Mouse (Mus musculus) forebrain, embryonic 10.5 days (tissue): ENCODE results near the gene Olfr493. TPM values are rescaled to one million over a fixed set of nuclear protein-coding genes. Genes with fewer than 3 reads are reported as not detected.

Experiments used
- DNase-seq: peaks from one replicate; pipeline ENCODE4 v3.0.0-alpha.2; 2017; ENCODE audit warnings: low spot score; ENCODE audit errors: extremely low spot score
- H3K27ac ChIP-seq: fragments of 300-500 bp; sonication (generic); 2 replicates; pipeline ENCODE4 v1.5.1; 2016; ENCODE audit warnings: mild to moderate bottlenecking
- H3K27me3 ChIP-seq: fragments of 300-500 bp; sonication (generic); 2 replicates; pipeline ENCODE4 v1.6.1; 2016; ENCODE audit warnings: mild to moderate bottlenecking; ENCODE audit not compliant: poor library complexity, severe bottlenecking
- H3K36me3 ChIP-seq: fragments of 300-500 bp; sonication (generic); replicated peaks from 2 replicates; pipeline ENCODE4 v1.6.1; 2016; ENCODE audit warnings: mild to moderate bottlenecking, moderate library complexity
- H3K4me1 ChIP-seq: fragments of 300-500 bp; sonication (generic); 2 replicates; pipeline ENCODE4 v1.6.1; 2016
- H3K4me3 ChIP-seq: fragments of 300-500 bp; sonication (generic); 2 replicates; pipeline ENCODE4 v1.5.1; 2016; ENCODE audit warnings: mild to moderate bottlenecking, moderate library complexity
- H3K9me3 ChIP-seq: fragments of 300-500 bp; sonication (generic); 2 replicates; pipeline ENCODE4 v1.6.1; 2016; ENCODE audit warnings: mild to moderate bottlenecking, moderate library complexity
- WGBS: fragments of 180-500 bp; shearing (Covaris S2); methylation state at CpG from one replicate; pipeline ENCODE4 v1.1.7; 2016; 5-methylcytosine and 5-hydroxymethylcytosine counted together
- polyA plus RNA-seq: library from polyadenylated mRNA; unstranded; fragments of >200 nt; fragmentation: Nextera tagmentation; extraction: Ambion mirVana; gene quantifications from 2 replicates; pipeline ENCODE4 v1.2.1, GENCODE M21; 2016

Gene Olfr493
- polyA plus RNA-seq, result not detected in 2 replicates

- Histone ChIP-seq H3K27ac (no peak within 1 kb of the TSS), H3K4me1 (no peaks in the 10 kb centered on the region), H3K9me3 (no peaks in the 10 kb centered on the region), H3K36me3 (no peaks in the 10 kb centered on the region), H3K27me3 (no peaks in the 10 kb centered on the region), H3K4me3 (no peak within 1 kb of the TSS)
- WGBS, result 90% methylated on average over 1 of the region's 1 CpGs
- no peak for DNase-seq
Measured at GRCm38 (mm10) chr7:108346879-108347278, at the start of gene Olfr493. Gene Olfr493, minus strand, starts transcription at chr7:108346979.

- H3K4me3 ChIP-seq, result no peak within 1 kb of the TSS
- H3K27ac ChIP-seq, result no peak within 1 kb of the TSS
- no peaks in the 10 kb centered on the region for H3K27me3 ChIP-seq
- WGBS, result 78% methylated on average over 1 of the region's 1 CpGs
- H3K4me1 ChIP-seq, result no peaks in the 10 kb centered on the region
- no peaks in the 10 kb centered on the region for H3K36me3 ChIP-seq
- DNase-seq, result no peak
- no peaks in the 10 kb centered on the region for H3K9me3 ChIP-seq
Measured at GRCm38 (mm10) chr7:108392867-108393266, 46.1 kb upstream of the Olfr493 start, which contains the start of gene Olfr495. Gene Olfr495, plus strand, starts transcription at chr7:108393167.

GRCm38 (mm10) chr7:108365035-108365434 is 18.3 kb upstream of the Olfr493 start, which contains the start of gene Olfr494:
Gene Olfr494, plus strand, starts transcription at chr7:108365335.
- no peaks in the 10 kb centered on the region for H3K9me3 ChIP-seq
- H3K36me3 ChIP-seq, result no peaks in the 10 kb centered on the region
- 83% methylated on average over 3 of the region's 3 CpGs for whole genome bisulfite sequencing
- no peaks in the 10 kb centered on the region for H3K4me1 ChIP-seq
- H3K27me3 ChIP-seq, result no peaks in the 10 kb centered on the region
- H3K27ac ChIP-seq, result no peak within 1 kb of the TSS
- DNase-seq, result no peak
- no peak within 1 kb of the TSS for H3K4me3 ChIP-seq

GRCm38 (mm10) chr7:108323574-108323973 is 23.2 kb downstream of the Olfr493 start, which contains the start of gene Olfr492:
Gene Olfr492, minus strand, starts transcription at chr7:108323674.
- 82% methylated on average over 2 of the region's 2 CpGs for WGBS
- no peaks in the 10 kb centered on the region for H3K9me3 ChIP-seq
- H3K27ac ChIP-seq, result no peak within 1 kb of the TSS
- no peaks in the 10 kb centered on the region for H3K4me1 ChIP-seq
- no peaks in the 10 kb centered on the region for H3K27me3 ChIP-seq
- H3K4me3 ChIP-seq, result no peak within 1 kb of the TSS
- DNase-seq, result no peak
- no peaks in the 10 kb centered on the region for H3K36me3 ChIP-seq

GRCm38 (mm10) chr7:108313151-108313550 is 33.6 kb downstream of the Olfr493 start, which contains the start of gene Olfr491:
Gene Olfr491, plus strand, starts transcription at chr7:108313451.
- WGBS, result 84% methylated on average over 1 of the region's 1 CpGs

More at GRCm38 (mm10) chr7:108313151-108313550, 33.6 kb downstream of the Olfr493 start, which contains the start of gene Olfr491:
- Histone ChIP-seq H3K27me3 (no peaks in the 10 kb centered on the region), H3K4me3 (no peak within 1 kb of the TSS), H3K36me3 (no peaks in the 10 kb centered on the region), H3K9me3 (no peaks in the 10 kb centered on the region), H3K27ac (no peak within 1 kb of the TSS), H3K4me1 (no peaks in the 10 kb centered on the region)
- no peak for DNase-seq

Other genes with a start within 250 kb of the Olfr493 start
- gene Olfr482, start 249.4 kb downstream of the Olfr493 start, polyA plus RNA-seq, result 0.06 TPM in 1 of 2 replicates, not detected in the other
- not detected in 2 replicates for gene Olfr483, start 246.1 kb downstream of the Olfr493 start, polyA plus RNA-seq
- not detected in 2 replicates for gene Olfr484, start 219.5 kb downstream of the Olfr493 start, polyA plus RNA-seq
- not detected in 2 replicates for gene Olfr485, start 187.1 kb downstream of the Olfr493 start, polyA plus RNA-seq
- gene Olfr486, start 174.2 kb downstream of the Olfr493 start, polyA plus RNA-seq, result not detected in 2 replicates
- not detected in 2 replicates for gene Olfr487, start 132.3 kb downstream of the Olfr493 start, polyA plus RNA-seq
- not detected in 2 replicates for gene Olfr488, start 88.6 kb downstream of the Olfr493 start, polyA plus RNA-seq
- not detected in 2 replicates for gene Olfr490, start 58.0 kb downstream of the Olfr493 start, polyA plus RNA-seq
- gene Olfr491, start 33.5 kb downstream of the Olfr493 start, polyA plus RNA-seq, result not detected in 2 replicates
- gene Olfr492, start 23.3 kb downstream of the Olfr493 start, polyA plus RNA-seq, result not detected in 2 replicates
- not detected in 2 replicates for gene Olfr494, start 18.4 kb upstream of the Olfr493 start, polyA plus RNA-seq
- gene Olfr495, start 46.2 kb upstream of the Olfr493 start, polyA plus RNA-seq, result not detected in 2 replicates
- not detected in 2 replicates for gene Olfr497, start 73.4 kb upstream of the Olfr493 start, polyA plus RNA-seq
- not detected in 2 replicates for gene Olfr498, start 118.3 kb upstream of the Olfr493 start, polyA plus RNA-seq
- not detected in 2 replicates for gene Olfr502, start 178.1 kb upstream of the Olfr493 start, polyA plus RNA-seq
- not detected in 2 replicates for gene Olfr503, start 197.5 kb upstream of the Olfr493 start, polyA plus RNA-seq
- not detected in 2 replicates for gene Olfr504, start 218.8 kb upstream of the Olfr493 start, polyA plus RNA-seq